ENCODE assay signal across 10 mouse cellular contexts in genomic region chr1:74094497-74095270, GRCm38 (mm10). TPM values are rescaled to one million over a fixed set of nuclear protein-coding genes. Genes with fewer than 3 reads are reported as not detected.
DNase-seq lines count a peak whose midpoint lies in the region; ATAC-seq lines count a peak whose summit lies in the region.
"Had no signal": no experiment of that assay in that cellular context is flagged by ENCODE, and none has a peak within 500 bp of the region (broad histone marks: within the 10 kb centered on the region; RNA-seq: fewer than 3 reads in every experiment).

No protein-coding gene starts in this region.

- intact Hi-C loops in heart, postnatal 25 days (cut with DNase I), result no loop called here

- no peak overlapping the region for H3K9ac ChIP-seq in neural tube, embryonic 15.5 days (replicated peaks)
- H3K9ac ChIP-seq in forebrain, embryonic 14.5 days (ENCODE audit: low read length), result no peak overlapping the region
- H3K9ac ChIP-seq in neural tube, embryonic 11.5 days (ENCODE audit: low read length), result no peak overlapping the region

- DNase-seq in heart, adult 11 months, result peak; percentile 94
- DNase-seq in heart, postnatal 25 days (ENCODE audit: low spot score), result no peak
- peak; percentile 65 for DNase-seq in neural tube, embryonic 10.5 days (ENCODE audit: extremely low spot score, low spot score)
- DNase-seq in forebrain, embryonic 14.5 days (ENCODE audit: low spot score), result peak; percentile 83
- DNase-seq in neural tube, embryonic 11.5 days (ENCODE audit: low spot score), result peak; percentile 59
- no peak for DNase-seq in liver

- no peak for ATAC-seq in neural tube, embryonic 15.5 days (ENCODE audit: low FRiP score)
- peak; percentile 33; the same call in 1 of the 2 replicates for ATAC-seq in forebrain, embryonic 14.5 days
- ATAC-seq in neural tube, embryonic 11.5 days (ENCODE audit: insufficient read depth, low FRiP score, low TSS enrichment), result no peak
- no peak for ATAC-seq in erythroid progenitor cell, adult 5-6 weeks (replicated peaks; ENCODE audit: low FRiP score, poor library complexity, severe bottlenecking)

- 56% methylated on average over 7 of the region's 7 CpGs for whole genome bisulfite sequencing in neural tube, embryonic 15.5 days
- WGBS in forebrain, embryonic 14.5 days, result 46% methylated on average over 7 of the region's 7 CpGs
- WGBS in neural tube, embryonic 11.5 days, result 46% methylated on average over 7 of the region's 7 CpGs

- no peaks in the 10 kb centered on the region for H3K36me3 ChIP-seq in neural tube, embryonic 15.5 days
- no peaks in the 10 kb centered on the region for H3K36me3 ChIP-seq in forebrain, embryonic 14.5 days (ENCODE audit: control insufficient read depth, insufficient read depth, low read length)
- H3K36me3 ChIP-seq in neural tube, embryonic 11.5 days (ENCODE audit: control insufficient read depth, insufficient read depth, low read length), result no peaks in the 10 kb centered on the region
- H3K36me3 ChIP-seq: G1E had no signal

- peaks cover 50% of the 10 kb centered on the region for H3K4me1 ChIP-seq in neural tube, embryonic 15.5 days
- H3K4me1 ChIP-seq in forebrain, embryonic 14.5 days (ENCODE audit: control insufficient read depth, insufficient read depth, low read length), result peaks cover 21% of the 10 kb centered on the region
- peaks cover 24% of the 10 kb centered on the region for H3K4me1 ChIP-seq in neural tube, embryonic 11.5 days (ENCODE audit: control insufficient read depth, insufficient read depth, low read length)

- no peaks in the 10 kb centered on the region for H3K9me3 ChIP-seq in neural tube, embryonic 15.5 days (replicated peaks)
- no peaks in the 10 kb centered on the region for H3K9me3 ChIP-seq in forebrain, embryonic 14.5 days (replicated peaks; ENCODE audit: control insufficient read depth, low read length)
- no peaks in the 10 kb centered on the region for H3K9me3 ChIP-seq in neural tube, embryonic 11.5 days (ENCODE audit: control insufficient read depth, low read length)
- H3K9me3 ChIP-seq: G1E had no signal

- peaks cover 4% of the 10 kb centered on the region; the same call in 1 of the 2 replicates for H3K27me3 ChIP-seq in neural tube, embryonic 15.5 days (replicated peaks)
- H3K27me3 ChIP-seq in forebrain, embryonic 14.5 days (replicated peaks; ENCODE audit: control insufficient read depth, insufficient read depth, low read length), result 0 out of 2 replicates have a peak, but pooled peaks cover 4% of the 10 kb centered on the region
- 0 out of 2 replicates have a peak, but pooled peaks cover 2% of the 10 kb centered on the region for H3K27me3 ChIP-seq in neural tube, embryonic 11.5 days (ENCODE audit: control insufficient read depth, insufficient read depth, low read length)

- H3K4me3 ChIP-seq in neural tube, embryonic 15.5 days (replicated peaks), result no peak overlapping the region
- H3K4me3 ChIP-seq in forebrain, embryonic 14.5 days (ENCODE audit: low read depth, low read length), result no peak overlapping the region
- no peak overlapping the region for H3K4me3 ChIP-seq in neural tube, embryonic 11.5 days (ENCODE audit: low read depth, low read length)

- H3K4me2 ChIP-seq in neural tube, embryonic 15.5 days, result no peak overlapping the region
- 0 out of 2 replicates have a peak overlapping the region, but pooled peaks have one; percentile 7 for H3K4me2 ChIP-seq in forebrain, embryonic 14.5 days (ENCODE audit: low read length)
- H3K4me2 ChIP-seq in neural tube, embryonic 11.5 days (ENCODE audit: low read depth), result no peak overlapping the region

- H3K27ac ChIP-seq in neural tube, embryonic 15.5 days (replicated peaks), result no peak overlapping the region
- no peak overlapping the region for H3K27ac ChIP-seq in forebrain, embryonic 14.5 days (ENCODE audit: low read depth, low read length)
- no peak overlapping the region for H3K27ac ChIP-seq in neural tube, embryonic 11.5 days (ENCODE audit: low read depth, low read length)

RNA-seq across cellular contexts. Expression of gene Tns1, which starts 29.6 kb away (rescaled TPM):
- 100 to 1,000 TPM; 679 to 701 TPM for total RNA-seq in heart, postnatal 25 days (2021)
- polyA plus RNA-seq in neural tube, embryonic 15.5 days (2015; fragmentation: Nextera tagmentation; extraction: Ambion mirVana), result 13.3 and 20.6 TPM in 2 replicates
- 7.7 and 9.4 TPM in 2 replicates for polyA plus RNA-seq in forebrain, embryonic 14.5 days (2014; fragmentation: Nextera tagmentation; extraction: Ambion mirVana)
- 17.9 and 19.9 TPM in 2 replicates for polyA plus RNA-seq in neural tube, embryonic 11.5 days (2014; fragmentation: Nextera tagmentation; extraction: Ambion mirVana)
- total RNA-seq in erythroid progenitor cell, adult 5-6 weeks (2015; ENCODE audit: low replicate concordance), result 20.5 and 21.6 TPM in 2 replicates
- total RNA-seq in erythroid progenitor cell, adult 5-6 weeks (2017; ENCODE audit: low replicate concordance), result 20.0 and 49.5 TPM in 2 replicates

RNA-seq across cellular contexts. Expression of gene Rufy4, which starts 30.7 kb away (rescaled TPM):
- 1 to 10 TPM; 1.1 to 1.5 TPM for total RNA-seq in heart, postnatal 25 days (2021)
- polyA plus RNA-seq in neural tube, embryonic 15.5 days (2015; fragmentation: Nextera tagmentation; extraction: Ambion mirVana), result 0.18 and 0.37 TPM in 2 replicates
- polyA plus RNA-seq in forebrain, embryonic 14.5 days (2014; fragmentation: Nextera tagmentation; extraction: Ambion mirVana), result 0.24 and 0.27 TPM in 2 replicates
- 0.38 and 0.78 TPM in 2 replicates for polyA plus RNA-seq in neural tube, embryonic 11.5 days (2014; fragmentation: Nextera tagmentation; extraction: Ambion mirVana)
- total RNA-seq in erythroid progenitor cell, adult 5-6 weeks (2015; ENCODE audit: low replicate concordance), result not detected in 2 replicates
- 0.13 TPM in 1 of 2 replicates, not detected in the other for total RNA-seq in erythroid progenitor cell, adult 5-6 weeks (2017; ENCODE audit: low replicate concordance)
- total RNA-seq: left cerebral cortex, postnatal 36 days had no signal
- polyA plus RNA-seq: G1E had no signal

RNA-seq across cellular contexts. Expression of gene Cxcr2, which starts 59.1 kb away (rescaled TPM):
- total RNA-seq in heart, postnatal 25 days (2021), result under 1 TPM; 0.10 to 0.11 TPM
- polyA plus RNA-seq in neural tube, embryonic 15.5 days (2015; fragmentation: Nextera tagmentation; extraction: Ambion mirVana), result 0.05 and 0.13 TPM in 2 replicates
- polyA plus RNA-seq in forebrain, embryonic 14.5 days (2014; fragmentation: Nextera tagmentation; extraction: Ambion mirVana), result 0.06 and 0.08 TPM in 2 replicates
- 0.24 TPM in 1 of 2 replicates, not detected in the other for polyA plus RNA-seq in neural tube, embryonic 11.5 days (2014; fragmentation: Nextera tagmentation; extraction: Ambion mirVana)
- total RNA-seq in erythroid progenitor cell, adult 5-6 weeks (2015; ENCODE audit: low replicate concordance), result 6.3 and 6.8 TPM in 2 replicates
- 6.8 and 11.6 TPM in 2 replicates for total RNA-seq in erythroid progenitor cell, adult 5-6 weeks (2017; ENCODE audit: low replicate concordance)
- polyA plus RNA-seq: G1E had no signal

Comparison
In these comparisons a context has a peak if more than half of its experiments do, and no peak if none do; other contexts are left out.
1. DNase-seq: peak in heart, adult 11 months (single experiment), neural tube, embryonic 10.5 days (single experiment), forebrain, embryonic 14.5 days (single experiment) and neural tube, embryonic 11.5 days (single experiment); none in heart, postnatal 25 days (single experiment) and liver (single experiment).